Mouse (Mus musculus) kidney, postnatal 0 days (tissue): ENCODE data around the gene Ptma. TPM values are rescaled to one million over a fixed set of nuclear protein-coding genes. Genes with fewer than 3 reads are reported as not detected.

Experiments used
- ATAC-seq: fragments of 200-750 bp; cut with Nextera tagmentation; replicated peaks from 2 replicates; pipeline ENCODE4 v1.8.0; 2017; ENCODE audit warnings: low read depth, moderate number of reproducible peaks, moderate TSS enrichment, moderate library complexity; ENCODE audit not compliant: low FRiP score
- DNase-seq: peaks from one replicate; pipeline ENCODE4 v3.0.0-alpha.2; 2016; ENCODE audit warnings: low spot score
- H3K27ac ChIP-seq: fragments of 300-500 bp; sonication (generic); 2 replicates; pipeline ENCODE4 v1.5.1; 2014; ENCODE audit warnings: mild to moderate bottlenecking
- H3K27me3 ChIP-seq: fragments of 300-500 bp; sonication (generic); 2 replicates; pipeline ENCODE4 v1.6.1; 2014; ENCODE audit warnings: low read length, mixed read lengths; ENCODE audit not compliant: insufficient read depth
- H3K36me3 ChIP-seq: fragments of 300-500 bp; sonication (generic); 2 replicates; pipeline ENCODE4 v1.6.1; 2014; ENCODE audit warnings: low read length, mixed read lengths; ENCODE audit not compliant: insufficient read depth
- H3K4me1 ChIP-seq: fragments of 300-500 bp; sonication (generic); replicated peaks from 2 replicates; pipeline ENCODE4 v1.6.1; 2014; ENCODE audit warnings: antibody characterized with exemption, low read length, mixed read lengths; ENCODE audit not compliant: insufficient read depth
- H3K4me2 ChIP-seq: fragments of 300-500 bp; sonication (generic); 2 replicates; pipeline ENCODE4 v1.6.1; 2014; ENCODE audit warnings: mild to moderate bottlenecking, low read length, moderate library complexity, mixed read lengths
- H3K4me3 ChIP-seq: fragments of 300-500 bp; sonication (generic); replicated peaks from 2 replicates; pipeline ENCODE4 v1.5.1; 2014; ENCODE audit warnings: low read depth, low read length
- H3K9ac ChIP-seq: fragments of 300-500 bp; sonication (generic); 2 replicates; pipeline ENCODE4 v1.6.1; 2014; ENCODE audit warnings: low read depth, low read length
- H3K9me3 ChIP-seq: fragments of 300-500 bp; sonication (generic); replicated peaks from 2 replicates; pipeline ENCODE4 v1.6.1; 2016; ENCODE audit warnings: low read length, inconsistent platforms, mixed read lengths
- CTCF ChIP-seq: IDR thresholded peaks from 2 replicates; pipeline ENCODE4 v1.5.1; 2016; ENCODE audit warnings: antibody characterized with exemption, low read depth, mild to moderate bottlenecking, moderate library complexity
- WGBS: fragments of 180-500 bp; shearing (Covaris S2); extraction: QIAGEN DNeasy Blood & Tissue Kit; methylation state at CpG from one replicate; pipeline ENCODE4 v1.1.7; 2014; 5-methylcytosine and 5-hydroxymethylcytosine counted together
- polyA plus RNA-seq: library from polyadenylated mRNA; unstranded; fragments of >200 nt; fragmentation: Nextera tagmentation; extraction: Ambion mirVana; gene quantifications from 2 replicates; pipeline ENCODE4 v1.2.1, GENCODE M21; 2015

The Ptma gene
- polyA plus RNA-seq, 1 experiment from 2014 or later, result 2,429 TPM

- Histone ChIP-seq H3K4me2 (no peak overlapping the region), H3K4me3 (no peak overlapping the region), H3K36me3 (no peaks in the 10 kb centered on the region), H3K4me1 (no peaks in the 10 kb centered on the region), H3K9me3 (no peaks in the 10 kb centered on the region), H3K27ac (no peak overlapping the region), H3K27me3 (no peaks in the 10 kb centered on the region), H3K9ac (no peak overlapping the region)
- DNase-seq (no peak), ATAC-seq (no peak)
- TF ChIP-seq CTCF, result no peak
- WGBS, result 71% methylated on average over 2 of the region's 2 CpGs
These were observed 41.9 kb downstream of the Ptma start for GRCm38 (mm10) chr1:86568409-86568808.

- Histone ChIP-seq H3K4me3 (no peak overlapping the region), H3K27me3 (no peaks in the 10 kb centered on the region), H3K9me3 (no peaks in the 10 kb centered on the region), H3K4me2 (no peak overlapping the region), H3K9ac (no peak overlapping the region), H3K4me1 (no peaks in the 10 kb centered on the region), H3K36me3 (no peaks in the 10 kb centered on the region), H3K27ac (no peak overlapping the region)
- 89% methylated on average over 2 of the region's 2 CpGs for WGBS
- ATAC-seq, result no peak
- DNase-seq, result no peak
- no peak for TF ChIP-seq CTCF
These were observed 42.9 kb downstream of the Ptma start for GRCm38 (mm10) chr1:86569292-86569860.

- no peaks in the 10 kb centered on the region for H3K36me3 ChIP-seq
- H3K27me3 ChIP-seq, result no peaks in the 10 kb centered on the region
- no peak overlapping the region for H3K4me3 ChIP-seq
- no peak for TF ChIP-seq CTCF
- no peak for DNase-seq
- H3K27ac ChIP-seq, result no peak overlapping the region
- no peak overlapping the region for H3K9ac ChIP-seq
- 94% methylated on average over 2 of the region's 2 CpGs for WGBS
- H3K4me2 ChIP-seq, result no peak overlapping the region
- no peaks in the 10 kb centered on the region for H3K4me1 ChIP-seq
- no peaks in the 10 kb centered on the region for H3K9me3 ChIP-seq
- no peak for ATAC-seq
These were observed 44.9 kb downstream of the Ptma start for GRCm38 (mm10) chr1:86571381-86571780.

GRCm38 (mm10) chr1:86571941-86572340 is 45.4 kb downstream of the Ptma start:
- H3K36me3 ChIP-seq, result no peaks in the 10 kb centered on the region
- 84% methylated on average over 4 of the region's 4 CpGs for WGBS
- ATAC-seq, result no peak

More at GRCm38 (mm10) chr1:86571941-86572340, 45.4 kb downstream of the Ptma start:
- H3K9ac ChIP-seq, result no peak overlapping the region
- no peaks in the 10 kb centered on the region for H3K4me1 ChIP-seq
- H3K27ac ChIP-seq, result no peak overlapping the region
- no peak overlapping the region for H3K4me2 ChIP-seq
- no peak overlapping the region for H3K4me3 ChIP-seq
- H3K9me3 ChIP-seq, result no peaks in the 10 kb centered on the region
- no peak for DNase-seq
- no peaks in the 10 kb centered on the region for H3K27me3 ChIP-seq
- TF ChIP-seq CTCF, result no peak

Other genes with a start within 250 kb of the Ptma start
- 10.3 and 10.8 TPM in 2 replicates for gene B3gnt7, start 223.9 kb upstream of the Ptma start, polyA plus RNA-seq
- 295 and 332 TPM in 2 replicates for gene Ncl, start 167.3 kb upstream of the Ptma start, polyA plus RNA-seq
- not detected in 2 replicates for gene Nmur1, start 100.5 kb upstream of the Ptma start, polyA plus RNA-seq
- gene Tex44, start 100.4 kb upstream of the Ptma start, polyA plus RNA-seq, result not detected in 2 replicates
- 63.2 and 63.7 TPM in 2 replicates for gene Pde6d, start 55.9 kb downstream of the Ptma start, polyA plus RNA-seq
- 27.9 and 28.6 TPM in 2 replicates for gene Cops7b, start 56.2 kb downstream of the Ptma start, polyA plus RNA-seq
- gene Nppc, start 143.8 kb downstream of the Ptma start, polyA plus RNA-seq, result 5.2 and 7.1 TPM in 2 replicates
- gene Dis3l2, start 177.1 kb downstream of the Ptma start, polyA plus RNA-seq, result 20.9 and 23.1 TPM in 2 replicates